Mouse (Mus musculus): ENCODE data around the gene Prss53.

DNA sequence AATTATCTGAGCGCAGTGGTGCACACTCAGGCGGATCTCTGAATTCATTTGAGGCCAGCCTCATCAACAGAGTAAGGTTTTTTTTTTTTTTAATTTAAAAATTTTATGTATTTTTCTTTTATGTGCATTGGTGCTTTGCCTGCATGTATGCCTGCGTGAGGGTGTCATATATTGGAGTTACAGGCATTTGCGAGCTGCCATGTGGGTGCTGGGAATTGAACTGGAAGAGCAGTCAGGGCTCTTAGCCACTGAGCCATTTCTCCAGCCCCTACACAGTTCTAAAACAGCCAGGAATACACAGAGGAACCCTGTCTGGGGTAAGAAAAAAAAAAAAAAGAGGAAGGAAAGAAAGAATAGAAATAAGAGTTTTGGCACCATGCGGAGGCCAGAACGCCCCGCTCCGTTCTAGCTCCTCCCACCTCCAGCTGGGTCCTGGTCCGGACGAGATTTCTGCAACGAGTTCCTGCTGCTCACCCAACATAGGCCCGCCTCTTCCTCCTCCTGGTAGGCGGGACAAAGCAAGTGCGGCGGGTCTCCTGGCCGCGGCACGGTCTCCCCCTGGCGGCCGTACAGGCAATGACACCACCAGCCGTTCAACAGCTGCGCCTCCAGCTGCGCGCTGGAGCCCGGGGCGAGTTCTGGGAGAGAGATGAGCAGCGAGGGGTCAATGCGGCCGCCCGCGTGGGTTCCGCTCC lies 44.4 kb upstream of the Prss53 start:
- TF ChIP-seq CTCF (IDR thresholded peaks at IDR 0.05) (no peak; the same call in 1 of the 2 replicates), POLR2A (IDR thresholded peaks at IDR 0.05; ENCODE audit: insufficient read depth, low read depth, low read length) (peak; percentile 85), EP300 (IDR thresholded peaks at IDR 0.05; ENCODE audit: insufficient read depth, low read depth, low read length) (no peak; the same call in 1 of the 2 replicates)

Data from heart, adult 2 months (tissue).